Mouse (Mus musculus) ES-Bruce4 (cell line): ENCODE data around the gene Lcmt1.

Experiments used
- CTCF ChIP-seq: IDR thresholded peaks from one replicate; pipeline ENCODE4 v1.8.1; 2011; ENCODE audit warnings: low read depth, low read length
- POLR2A ChIP-seq: IDR thresholded peaks from one replicate; pipeline ENCODE4 v1.8.1; 2011; ENCODE audit warnings: low read length; ENCODE audit not compliant: insufficient read depth

- TF ChIP-seq POLR2A: no peak
- no peak for TF ChIP-seq CTCF
These were observed 5.6 kb upstream of the Lcmt1 start for GRCm38 (mm10) chr7:123363971-123364370.
